Mouse (Mus musculus) layer of hippocampus, postnatal 10 days (tissue): ENCODE results near the gene Ears2. TPM values are rescaled to one million over a fixed set of nuclear protein-coding genes. Genes with fewer than 3 reads are reported as not detected.

Source experiments
- DNase-seq, 2 experiments: peaks; one replicate each; pipeline ENCODE4 v3.0.0; 2021; ENCODE audit warnings: low spot score in 2 of 2
- total RNA-seq, 2 experiments: library from RNA; stranded (reverse); gene quantifications; 2 replicates each; pipeline ENCODE4 v1.2.3; 2021

Gene Ears2
- total RNA-seq, 2 experiments from 2014 or later = 7.7 to 8.4 TPM

GRCm38 (mm10) chr7:122045711-122046110 lies 21.4 kb downstream of the Ears2 start:
- DNase-seq = no peak

- DNase-seq = no peak
Measured at GRCm38 (mm10) chr7:122045181-122045634, 21.9 kb downstream of the Ears2 start.

- no peak for DNase-seq
Measured at GRCm38 (mm10) chr7:122044106-122044505, 23.0 kb downstream of the Ears2 start.

- no peak for DNase-seq
Measured at GRCm38 (mm10) chr7:122034348-122034747, 32.7 kb downstream of the Ears2 start.

GRCm38 (mm10) chr7:122033371-122033770 lies 33.7 kb downstream of the Ears2 start:
- DNase-seq = no peak

- no peak for DNase-seq
Measured at GRCm38 (mm10) chr7:122022131-122022530, 44.9 kb downstream of the Ears2 start.

- DNase-seq = peak; percentile 82 to 90
Measured at GRCm38 (mm10) chr7:122020667-122021354, 46.3 kb downstream of the Ears2 start, which contains the start of gene Gga2. Gene Gga2, minus strand, starts transcription at chr7:122021222.

- no peak for DNase-seq
Measured at GRCm38 (mm10) chr7:122020273-122020666, 46.8 kb downstream of the Ears2 start.

- DNase-seq = peak in 1 of 2 experiments; percentile 24
Measured at GRCm38 (mm10) chr7:122018978-122019377, 48.1 kb downstream of the Ears2 start.

GRCm38 (mm10) chr7:122018247-122018646 lies 48.8 kb downstream of the Ears2 start:
- DNase-seq = no peak

- no peak for DNase-seq
Measured at GRCm38 (mm10) chr7:122015734-122016133, 51.3 kb downstream of the Ears2 start.

GRCm38 (mm10) chr7:122015105-122015504 lies 52.0 kb downstream of the Ears2 start:
- no peak for DNase-seq

GRCm38 (mm10) chr7:122012949-122013348 lies 54.1 kb downstream of the Ears2 start:
- no peak for DNase-seq

- no peak for DNase-seq
Measured at GRCm38 (mm10) chr7:122012370-122012769, 54.7 kb downstream of the Ears2 start.

GRCm38 (mm10) chr7:122000396-122000795 lies 66.7 kb downstream of the Ears2 start:
- DNase-seq = no peak

- no peak for DNase-seq
Measured at GRCm38 (mm10) chr7:121995961-121996360, 71.1 kb downstream of the Ears2 start.

Other genes starting within 250 kb of the Ears2 start
- gene Scnn1b, start 202.2 kb downstream of the Ears2 start, total RNA-seq = not detected
- 10 to 100 TPM; 33.7 to 34.6 TPM for gene Cog7, start 85.6 kb downstream of the Ears2 start, total RNA-seq
- gene Gga2, start 46.0 kb downstream of the Ears2 start, total RNA-seq = 10 to 100 TPM; 34.1 to 36.0 TPM
- gene Ubfd1, start 88 bp downstream of the Ears2 start, total RNA-seq = 10 to 100 TPM; 71.6 to 71.8 TPM
- gene Ndufab1, start 34.6 kb upstream of the Ears2 start, total RNA-seq = 100 to 1,000 TPM; 291 to 298 TPM
- gene Palb2, start 65.7 kb upstream of the Ears2 start, total RNA-seq = 1 to 10 TPM; 2.7 to 3.0 TPM
- gene Dctn5, start 65.8 kb upstream of the Ears2 start, total RNA-seq = 100 to 1,000 TPM in 1 of 2 experiments, 10 to 100 TPM in 1; 89.0 to 106 TPM
- 1 to 10 TPM; 4.8 to 5.4 TPM for gene Plk1, start 92.2 kb upstream of the Ears2 start, total RNA-seq
- gene Ern2, start 118.9 kb upstream of the Ears2 start, total RNA-seq = 1 to 10 TPM in 1 of 2 experiments, under 1 TPM in 1; 0.89 to 1.2 TPM
- gene Chp2, start 152.2 kb upstream of the Ears2 start, total RNA-seq = 1 to 10 TPM; 3.0 to 3.6 TPM
- 100 to 1,000 TPM; 621 to 648 TPM for gene Prkcb, start 221.5 kb upstream of the Ears2 start, total RNA-seq